Mouse (Mus musculus) heart, postnatal 0 days (tissue): ENCODE results near the gene Zfp575. TPM values are rescaled to one million over a fixed set of nuclear protein-coding genes. Genes with fewer than 3 reads are reported as not detected.
"Not testable (repeated sequence)": the region's sequence is repeated elsewhere in the genome, so short reads cannot be mapped to it uniquely, and the experiment has no call there.

Source experiments
- ATAC-seq: fragments of 200-750 bp; cut with Nextera tagmentation; 2 replicates; pipeline ENCODE4 v1.8.0; 2017; ENCODE audit warnings: low read depth, moderate number of reproducible peaks, moderate library complexity; ENCODE audit not compliant: insufficient read depth
- DNase-seq: peaks from one replicate; pipeline ENCODE4 v3.0.0-alpha.2; 2016; ENCODE audit warnings: low spot score
- H3K27ac ChIP-seq: fragments of 300-500 bp; sonication (generic); 2 replicates; pipeline ENCODE4 v1.5.1; 2014; ENCODE audit warnings: low read depth, mild to moderate bottlenecking
- H3K27me3 ChIP-seq: fragments of 300-500 bp; sonication (generic); 2 replicates; pipeline ENCODE4 v1.6.1; 2014; ENCODE audit warnings: low read length, mixed read lengths; ENCODE audit not compliant: control insufficient read depth, insufficient read depth
- H3K36me3 ChIP-seq: fragments of 300-500 bp; sonication (generic); replicated peaks from 2 replicates; pipeline ENCODE4 v1.6.1; 2014; ENCODE audit warnings: low read length, mixed read lengths; ENCODE audit not compliant: control insufficient read depth, insufficient read depth
- H3K4me1 ChIP-seq: fragments of 300-500 bp; sonication (generic); 2 replicates; pipeline ENCODE4 v1.6.1; 2014; ENCODE audit warnings: antibody characterized with exemption; ENCODE audit not compliant: control insufficient read depth, insufficient read depth
- H3K4me2 ChIP-seq: fragments of 300-500 bp; sonication (generic); 2 replicates; pipeline ENCODE4 v1.6.1; 2014; ENCODE audit warnings: low read depth, mild to moderate bottlenecking, low read length, moderate library complexity
- H3K4me3 ChIP-seq: fragments of 300-500 bp; sonication (generic); 2 replicates; pipeline ENCODE4 v1.5.1; 2014; ENCODE audit warnings: low read depth, low read length
- H3K9ac ChIP-seq: fragments of 300-500 bp; sonication (generic); replicated peaks from 2 replicates; pipeline ENCODE4 v1.6.1; 2014; ENCODE audit warnings: low read depth, low read length, mixed read lengths
- H3K9me3 ChIP-seq: fragments of 300-500 bp; sonication (generic); replicated peaks from 2 replicates; pipeline ENCODE4 v1.6.1; 2016; ENCODE audit warnings: low read length; ENCODE audit not compliant: control insufficient read depth
- CTCF ChIP-seq: IDR thresholded peaks from 2 replicates; pipeline ENCODE4 v1.5.1; 2016; ENCODE audit warnings: antibody characterized with exemption, control low read depth, low read depth
- EP300 ChIP-seq: IDR thresholded peaks from 2 replicates; pipeline ENCODE4 v1.6.1; 2016; ENCODE audit warnings: antibody characterized with exemption, low read depth
- WGBS: fragments of 180-500 bp; shearing (Covaris S2); extraction: QIAGEN DNeasy Blood & Tissue Kit; methylation state at CpG from one replicate; pipeline ENCODE4 v1.1.7; 2014; 5-methylcytosine and 5-hydroxymethylcytosine counted together
- polyA plus RNA-seq: library from polyadenylated mRNA; unstranded; fragments of >200 nt; fragmentation: Nextera tagmentation; extraction: Ambion mirVana; gene quantifications from 2 replicates; pipeline ENCODE4 v1.2.1, GENCODE M21; 2015
- total RNA-seq: library from RNA; depleted of rRNA; stranded (reverse); fragments of >200 nt; gene quantifications from 2 replicates; pipeline ENCODE4 v1.2.3, GENCODE M21; 2014; ENCODE audit warnings: low replicate concordance

The Zfp575 gene
- total and polyA plus RNA-seq, 2 experiments from 2014 or later: 0.04 to 0.67 TPM

- no peak overlapping the region for H3K27ac ChIP-seq
- H3K9me3 ChIP-seq: no peaks in the 10 kb centered on the region
- H3K9ac ChIP-seq: 0 out of 2 replicates have a peak overlapping the region, but pooled peaks have one; percentile 13
- H3K27me3 ChIP-seq: no peaks in the 10 kb centered on the region
- 10% methylated on average over 31 of the region's 33 CpGs for WGBS
- ATAC-seq (peak; percentile 89), DNase-seq (peak; percentile 47)
- H3K4me3 ChIP-seq: peak overlapping the region; percentile 26
- no peaks in the 10 kb centered on the region for H3K36me3 ChIP-seq
- peaks cover 3% of the 10 kb centered on the region; the same call in 1 of the 2 replicates for H3K4me1 ChIP-seq
- no peak for TF ChIP-seq EP300
- TF ChIP-seq CTCF: no peak
- peak overlapping the region; percentile 52 for H3K4me2 ChIP-seq
Measured at GRCm38 (mm10) chr7:24628685-24629610, 41.5 kb upstream of the Zfp575 start.

- H3K9me3 ChIP-seq: 0 out of 2 replicates have a peak, but pooled peaks cover 4% of the 10 kb centered on the region
- DNase-seq (no peak), ATAC-seq (no peak)
- no peaks in the 10 kb centered on the region for H3K36me3 ChIP-seq
- WGBS: 77% methylated on average over 6 of the region's 6 CpGs
- H3K27me3 ChIP-seq: 0 out of 2 replicates have a peak, but pooled peaks cover 3% of the 10 kb centered on the region
- H3K9ac ChIP-seq: no peak overlapping the region
- H3K4me3 ChIP-seq: no peak overlapping the region
- no peak for TF ChIP-seq CTCF
- TF ChIP-seq EP300: no peak
- no peak overlapping the region for H3K27ac ChIP-seq
- H3K4me1 ChIP-seq: no peaks in the 10 kb centered on the region
- H3K4me2 ChIP-seq: no peak overlapping the region
Measured at GRCm38 (mm10) chr7:24622967-24623366, 35.5 kb upstream of the Zfp575 start.

- H3K36me3 ChIP-seq: no peaks in the 10 kb centered on the region
- 0 out of 2 replicates have a peak, but pooled peaks cover 3% of the 10 kb centered on the region for H3K27me3 ChIP-seq
- no peak overlapping the region for H3K27ac ChIP-seq
- H3K4me2 ChIP-seq: no peak overlapping the region
- H3K4me1 ChIP-seq: no peaks in the 10 kb centered on the region
- no peak overlapping the region for H3K4me3 ChIP-seq
- H3K9me3 ChIP-seq: 0 out of 2 replicates have a peak, but pooled peaks cover 4% of the 10 kb centered on the region
- DNase-seq (no peak), ATAC-seq (no peak)
- no peak overlapping the region for H3K9ac ChIP-seq
- TF ChIP-seq EP300: no peak
- peak; percentile 8; the same call in 1 of the 2 replicates for TF ChIP-seq CTCF
- WGBS: 78% methylated on average over 3 of the region's 3 CpGs
Measured at GRCm38 (mm10) chr7:24621193-24621592, 33.8 kb upstream of the Zfp575 start.

GRCm38 (mm10) chr7:24619671-24620397 is 32.4 kb upstream of the Zfp575 start:
- no peaks in the 10 kb centered on the region for H3K4me1 ChIP-seq
- 0 out of 2 replicates have a peak, but pooled peaks cover 3% of the 10 kb centered on the region for H3K27me3 ChIP-seq
- H3K4me2 ChIP-seq: no peak overlapping the region
- H3K4me3 ChIP-seq: no peak overlapping the region
- no peak overlapping the region for H3K9ac ChIP-seq
- H3K27ac ChIP-seq: no peak overlapping the region
- TF ChIP-seq CTCF: no peak
- TF ChIP-seq EP300: no peak
- 0 out of 2 replicates have a peak, but pooled peaks cover 4% of the 10 kb centered on the region for H3K9me3 ChIP-seq
- ATAC-seq (peak; percentile 33; the same call in 1 of the 2 replicates), DNase-seq (no peak)
- no peaks in the 10 kb centered on the region for H3K36me3 ChIP-seq
- 57% methylated on average over 13 of the region's 13 CpGs for WGBS

GRCm38 (mm10) chr7:24618374-24618773 is 30.9 kb upstream of the Zfp575 start:
- H3K36me3 ChIP-seq, H3K4me1 ChIP-seq, DNase-seq, H3K4me2 ChIP-seq, H3K9me3 ChIP-seq, ATAC-seq, H3K9ac ChIP-seq, H3K27ac ChIP-seq, H3K4me3 ChIP-seq: not testable (repeated sequence)
- H3K27me3 ChIP-seq: peaks cover 11% of the 10 kb centered on the region
- 81% methylated on average over 8 of the region's 8 CpGs for WGBS
